Mouse (Mus musculus) stomach, postnatal 0 days (tissue): ENCODE results near the gene Rsrc1. TPM values are rescaled to one million over a fixed set of nuclear protein-coding genes. Genes with fewer than 3 reads are reported as not detected.
A peak's percentile ranks its signal among the peaks of the same experiment; 100 is the strongest.

Experiments
- ATAC-seq: fragments of 200-750 bp; cut with Nextera tagmentation; 2 replicates; pipeline ENCODE4 v1.8.0; 2017; ENCODE audit not compliant: low FRiP score, low TSS enrichment
- DNase-seq: peaks from one replicate; pipeline ENCODE4 v3.0.0-alpha.2; 2016; ENCODE audit warnings: low spot score
- H3K27ac ChIP-seq: fragments of 300-500 bp; sonication (generic); replicated peaks from 2 replicates; pipeline ENCODE4 v1.5.1; 2014; ENCODE audit warnings: mild to moderate bottlenecking, control low read depth
- H3K27me3 ChIP-seq: fragments of 300-500 bp; sonication (generic); 2 replicates; pipeline ENCODE4 v1.6.1; 2014; ENCODE audit warnings: low read length; ENCODE audit not compliant: control insufficient read depth, insufficient read depth
- H3K36me3 ChIP-seq: fragments of 300-500 bp; sonication (generic); 2 replicates; pipeline ENCODE4 v1.6.1; 2014; ENCODE audit warnings: low read length, mixed read lengths; ENCODE audit not compliant: control insufficient read depth, insufficient read depth
- H3K4me1 ChIP-seq: fragments of 300-500 bp; sonication (generic); replicated peaks from 2 replicates; pipeline ENCODE4 v1.6.1; 2014; ENCODE audit warnings: antibody characterized with exemption; ENCODE audit not compliant: control insufficient read depth, insufficient read depth
- H3K4me2 ChIP-seq: fragments of 300-500 bp; sonication (generic); replicated peaks from 2 replicates; pipeline ENCODE4 v1.6.1; 2014; ENCODE audit warnings: low read depth, mild to moderate bottlenecking, control low read depth, moderate library complexity
- H3K4me3 ChIP-seq: fragments of 300-500 bp; sonication (generic); 2 replicates; pipeline ENCODE4 v1.5.1; 2014; ENCODE audit warnings: low read depth, low read length, control low read depth
- H3K9ac ChIP-seq: fragments of 300-500 bp; sonication (generic); 2 replicates; pipeline ENCODE4 v1.6.1; 2014; ENCODE audit warnings: mild to moderate bottlenecking, low read length, control low read depth, mixed read lengths
- H3K9me3 ChIP-seq: fragments of 300-500 bp; sonication (generic); 2 replicates; pipeline ENCODE4 v1.6.1; 2016; ENCODE audit warnings: low read length; ENCODE audit not compliant: control insufficient read depth
- CTCF ChIP-seq: IDR thresholded peaks from 2 replicates; pipeline ENCODE4 v1.5.1; 2016; ENCODE audit warnings: antibody characterized with exemption, low read depth, mild to moderate bottlenecking, moderate library complexity
- EP300 ChIP-seq: optimal IDR thresholded peaks from 2 replicates; pipeline ENCODE3; 2016; ENCODE audit warnings: antibody characterized with exemption
- WGBS: fragments of 180-500 bp; shearing (Covaris S2); extraction: QIAGEN DNeasy Blood & Tissue Kit; methylation state at CpG from one replicate; pipeline ENCODE4 v1.1.7; 2014; 5-methylcytosine and 5-hydroxymethylcytosine counted together
- polyA plus RNA-seq: library from polyadenylated mRNA; unstranded; fragments of >200 nt; fragmentation: Nextera tagmentation; extraction: Ambion mirVana; gene quantifications from 2 replicates; pipeline ENCODE4 v1.2.1, GENCODE M21; 2015

Rsrc1 gene
- polyA plus RNA-seq, 1 experiment from 2014 or later = 15.1 TPM

- peaks cover 4% of the 10 kb centered on the region; the same call in 1 of the 2 replicates for H3K4me1 ChIP-seq
- DNase-seq (no peak), ATAC-seq (no peak)
- H3K4me2 ChIP-seq = no peak overlapping the region
- TF ChIP-seq EP300 = no peak
- TF ChIP-seq CTCF = no peak
- no peak overlapping the region for H3K9ac ChIP-seq
- no peaks in the 10 kb centered on the region for H3K36me3 ChIP-seq
- H3K27me3 ChIP-seq = peaks cover 35% of the 10 kb centered on the region
- no peaks in the 10 kb centered on the region for H3K9me3 ChIP-seq
- H3K4me3 ChIP-seq = no peak overlapping the region
- H3K27ac ChIP-seq = no peak overlapping the region
- 8% methylated on average over 13 of the region's 13 CpGs for WGBS
These were observed 4.1 kb upstream of the Rsrc1 start for GRCm38 (mm10) chr3:66976889-66977615.

GRCm38 (mm10) chr3:66977811-66978456 is 3.3 kb upstream of the Rsrc1 start:
- Histone ChIP-seq H3K4me3 (no peak overlapping the region), H3K27ac (no peak overlapping the region), H3K4me2 (no peak overlapping the region), H3K9ac (no peak overlapping the region), H3K27me3 (peaks cover 35% of the 10 kb centered on the region), H3K9me3 (no peaks in the 10 kb centered on the region), H3K36me3 (no peaks in the 10 kb centered on the region), H3K4me1 (peaks cover 4% of the 10 kb centered on the region; the same call in 1 of the 2 replicates)
- ATAC-seq = no peak
- WGBS = 3% methylated on average over 25 of the region's 25 CpGs
- no peak for TF ChIP-seq CTCF
- TF ChIP-seq EP300 = no peak
- DNase-seq = no peak

DNA sequence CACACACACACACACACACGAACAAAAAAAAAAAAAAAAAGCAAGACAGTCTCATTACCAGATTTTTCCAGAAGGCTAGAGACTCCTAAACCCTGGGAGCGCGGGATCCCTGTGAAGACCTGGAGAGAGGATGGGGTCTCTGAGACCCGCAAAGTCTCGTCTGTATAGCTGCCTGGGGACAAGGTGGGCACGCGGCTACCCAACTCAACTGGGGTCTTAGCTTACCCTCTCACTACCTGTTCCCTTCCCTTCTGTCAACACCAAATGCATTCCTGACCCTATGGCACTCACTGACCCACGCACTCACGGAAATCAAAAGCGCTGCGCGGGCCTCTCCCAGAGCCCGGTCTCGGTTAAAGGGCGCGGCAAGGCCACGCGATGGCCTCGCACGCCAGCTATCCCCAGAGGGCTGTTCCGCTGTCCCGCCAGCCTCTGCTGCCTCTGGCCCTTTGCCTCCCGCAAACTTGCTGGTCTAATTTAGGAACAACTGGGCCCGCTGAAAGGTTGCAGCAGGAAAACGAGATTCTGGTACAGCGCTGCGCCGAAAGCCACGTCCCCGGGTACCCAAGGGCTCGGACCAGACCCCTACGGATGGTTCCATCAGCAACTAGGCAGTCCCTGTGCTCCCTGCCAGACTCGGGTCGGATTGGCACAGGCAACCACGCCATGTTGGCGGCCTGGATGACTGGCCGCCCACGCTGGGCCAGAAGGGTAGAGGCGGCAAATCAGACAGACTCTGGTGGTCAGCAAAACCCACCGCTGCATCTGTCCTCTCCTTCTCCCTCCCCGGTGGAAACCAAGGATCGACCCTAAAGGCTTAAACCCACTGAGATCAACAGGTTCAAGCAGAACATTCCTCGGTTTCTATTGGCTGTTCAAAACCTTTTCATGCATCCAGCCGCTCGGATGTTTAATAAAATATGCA is 2.5 kb upstream of the Rsrc1 start:
- Histone ChIP-seq H3K36me3 (no peaks in the 10 kb centered on the region), H3K9ac (no peak overlapping the region), H3K4me1 (no peaks in the 10 kb centered on the region), H3K9me3 (no peaks in the 10 kb centered on the region), H3K27me3 (peaks cover 29% of the 10 kb centered on the region), H3K27ac (no peak overlapping the region), H3K4me2 (no peak overlapping the region; the same call in 1 of the 2 replicates), H3K4me3 (0 out of 2 replicates have a peak overlapping the region, but pooled peaks have one; percentile 6)
- 2% methylated on average over 45 of the region's 45 CpGs for WGBS
- TF ChIP-seq EP300 (no peak), CTCF (no peak)
- ATAC-seq = no peak
- DNase-seq = peak; percentile 18

DNA sequence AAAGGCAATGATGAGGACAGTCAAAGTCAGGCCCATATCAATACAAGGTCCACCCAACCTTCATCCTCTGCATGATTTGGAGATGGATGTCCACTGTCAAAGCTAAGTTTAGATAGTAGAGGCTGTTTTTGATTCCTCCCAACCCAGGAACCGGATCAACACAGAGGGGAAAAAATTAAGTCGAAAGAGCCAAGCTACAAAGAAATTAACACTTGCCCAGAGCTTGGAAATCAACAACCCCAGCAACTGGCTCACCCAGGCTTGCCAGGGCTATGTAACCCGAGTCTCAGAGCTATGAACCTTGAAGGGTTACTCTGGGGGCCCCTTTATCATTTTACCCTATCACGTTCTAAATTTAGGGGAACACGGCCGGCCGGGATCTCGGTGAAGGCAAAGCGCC is 1.7 kb upstream of the Rsrc1 start:
- H3K4me3 ChIP-seq = no peak overlapping the region
- no peak overlapping the region for H3K27ac ChIP-seq
- H3K36me3 ChIP-seq = no peaks in the 10 kb centered on the region
- TF ChIP-seq EP300 (no peak), CTCF (no peak)
- ATAC-seq (no peak), DNase-seq (no peak)
- H3K27me3 ChIP-seq = peaks cover 25% of the 10 kb centered on the region
- 5% methylated on average over 9 of the region's 9 CpGs for WGBS
- H3K9me3 ChIP-seq = no peaks in the 10 kb centered on the region
- H3K4me1 ChIP-seq = no peaks in the 10 kb centered on the region
- H3K4me2 ChIP-seq = no peak overlapping the region
- H3K9ac ChIP-seq = no peak overlapping the region

DNA sequence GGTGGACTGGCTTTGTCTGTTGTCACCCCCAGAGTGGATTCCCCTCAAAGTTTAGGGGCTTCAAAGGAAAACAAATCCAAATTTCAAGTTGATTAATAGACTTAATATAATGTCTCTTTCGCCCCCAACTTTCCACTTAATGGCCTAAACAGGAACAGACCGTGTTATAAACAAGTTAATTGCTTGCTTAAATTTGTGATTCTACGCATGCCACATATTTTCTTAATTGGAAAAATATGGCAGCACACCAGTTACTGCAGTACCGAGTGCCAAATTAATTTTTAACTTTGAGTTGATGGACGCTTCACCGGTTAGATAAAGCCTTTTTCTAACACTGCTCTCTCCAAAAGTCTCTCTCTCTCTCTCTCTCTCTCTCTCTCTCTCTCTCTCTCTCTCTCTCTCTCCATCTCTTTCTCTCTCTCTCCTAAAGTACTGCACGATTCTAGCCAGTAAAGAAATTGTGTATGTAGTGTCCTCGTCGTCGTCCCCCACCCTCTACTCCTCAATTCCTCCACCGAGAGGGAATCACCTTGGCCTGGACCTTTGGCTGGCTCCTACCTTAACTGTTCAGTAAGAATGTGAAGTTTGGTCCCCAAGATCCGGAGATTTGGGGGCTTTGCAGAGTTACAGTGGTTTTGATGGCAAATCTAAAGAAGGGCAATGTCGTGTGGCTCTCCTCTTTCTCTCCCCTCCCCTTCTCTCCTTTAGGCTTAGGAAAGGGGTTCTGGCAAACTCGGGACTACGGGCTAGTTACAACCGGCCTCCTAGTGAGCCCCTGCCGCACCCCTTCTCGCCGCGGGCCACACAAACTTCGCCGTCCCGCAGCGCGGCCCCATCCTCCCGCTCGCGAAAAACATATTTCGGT is 847 bp upstream of the Rsrc1 start:
- no peak overlapping the region for H3K9ac ChIP-seq
- no peak for DNase-seq
- no peaks in the 10 kb centered on the region for H3K9me3 ChIP-seq
- no peaks in the 10 kb centered on the region for H3K36me3 ChIP-seq
- peaks cover 24% of the 10 kb centered on the region for H3K27me3 ChIP-seq
- no peaks in the 10 kb centered on the region for H3K4me1 ChIP-seq
- H3K4me3 ChIP-seq = peak overlapping the region; percentile 42
- WGBS = 5% methylated on average over 29 of the region's 29 CpGs
- no peak overlapping the region for H3K27ac ChIP-seq
- TF ChIP-seq EP300 (no peak), CTCF (no peak)
- no peak for ATAC-seq
- H3K4me2 ChIP-seq = peak overlapping the region; percentile 60
